Mouse (Mus musculus) megakaryocyte-erythroid progenitor cell, adult 5 weeks (primary cell): ENCODE results near the gene Dcaf6. TPM values are rescaled to one million over a fixed set of nuclear protein-coding genes. Genes with fewer than 3 reads are reported as not detected.

Experiments used
- polyA plus RNA-seq: library from polyadenylated mRNA; stranded (reverse); fragments of >175 nt; gene quantifications from 2 replicates; pipeline ENCODE4 v1.2.3, GENCODE M21; 2012

Gene Dcaf6
- polyA plus RNA-seq, result 14.2 and 14.6 TPM in 2 replicates

DNA sequence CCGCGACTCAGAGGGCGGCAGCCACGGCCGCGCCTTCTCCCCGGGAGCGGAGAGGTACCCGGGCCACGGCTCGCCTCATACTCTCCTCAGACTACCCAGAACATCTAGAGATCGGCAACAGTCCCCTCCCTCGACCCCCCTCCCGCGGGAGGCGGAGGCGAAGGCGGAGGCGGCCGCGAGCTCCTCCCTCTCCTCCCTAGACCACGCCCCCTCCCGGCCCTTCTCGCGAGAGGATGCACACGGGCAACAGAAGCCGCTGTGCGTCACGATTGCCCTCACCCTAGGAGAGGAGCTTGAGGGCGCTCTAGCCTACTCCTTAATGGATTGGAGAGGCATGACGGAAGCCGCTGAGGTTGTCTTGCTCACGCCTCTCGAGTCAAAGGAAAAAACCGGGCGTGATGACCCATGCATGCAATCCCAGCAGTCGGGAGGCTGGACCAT, at the start of gene Dcaf6, which contains the start of gene Mpc2:
TSS of gene Dcaf6 (minus strand) at position 116 of the 441 bp plus-strand sequence.
TSS of gene Mpc2 (plus strand) at position 278 of the 441 bp plus-strand sequence.

DNA sequence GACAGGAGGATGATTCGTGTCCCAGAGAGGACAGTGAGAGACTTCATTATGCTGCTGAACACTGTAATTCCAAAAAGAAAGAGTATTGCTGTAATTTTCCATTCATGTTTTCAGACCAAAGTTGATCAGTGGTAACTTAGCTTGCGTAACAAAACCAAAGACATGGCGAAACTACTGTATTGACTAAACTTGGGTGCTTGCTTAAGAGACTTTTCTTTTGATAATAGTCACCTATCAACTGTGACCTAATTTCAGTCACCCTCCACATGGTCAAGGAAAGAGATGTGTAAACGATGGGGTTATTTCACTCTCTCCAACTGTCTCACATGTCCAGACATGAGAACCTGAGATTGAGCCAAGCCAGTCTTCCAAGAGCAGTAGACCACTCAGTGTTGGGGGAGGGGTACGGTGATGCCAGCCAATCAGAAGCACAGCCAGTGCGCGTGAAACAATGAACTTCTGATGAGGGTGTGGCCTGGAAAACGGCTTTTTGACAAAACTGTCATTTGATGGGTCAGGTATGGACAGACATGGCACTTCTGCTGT, 24.5 kb upstream of the Dcaf6 start, which contains the start of gene Adcy10:
TSS of gene Adcy10 (plus strand) at position 496 of the 546 bp plus-strand sequence.

DNA sequence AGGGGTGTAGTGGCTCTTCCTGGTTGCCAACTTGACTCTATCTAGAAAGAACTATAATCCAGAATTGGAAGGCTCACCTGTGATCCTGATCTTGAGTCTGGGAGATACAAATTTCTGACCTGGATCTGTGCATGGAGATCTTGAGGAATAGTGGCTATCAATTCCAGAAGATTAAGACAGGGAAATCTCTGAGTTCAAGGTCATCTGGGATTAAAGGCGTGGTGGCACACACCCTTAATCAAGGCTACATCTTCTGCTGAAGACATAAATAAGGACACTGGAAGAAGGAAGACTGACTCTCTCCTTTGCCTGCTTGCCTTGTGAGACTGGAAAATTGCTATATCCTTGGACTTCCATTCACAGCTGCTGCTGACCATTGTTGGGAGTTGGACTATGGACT, 164.8 kb downstream of the Dcaf6 start, which contains the start of gene Gpr161:
TSS of gene Gpr161 (plus strand) at position 301 of the 400 bp plus-strand sequence.

Other genes starting within 250 kb of the Dcaf6 start
- gene Tiprl, start 223.5 kb downstream of the Dcaf6 start, polyA plus RNA-seq, result 12.5 and 15.4 TPM in 2 replicates
- 0.20 and 0.29 TPM in 2 replicates for gene Gpr161, start 164.7 kb downstream of the Dcaf6 start, polyA plus RNA-seq
- 90.0 and 96.2 TPM in 2 replicates for gene Mpc2, start 162 bp upstream of the Dcaf6 start, polyA plus RNA-seq
- gene Adcy10, start 24.7 kb upstream of the Dcaf6 start, polyA plus RNA-seq, result not detected in 2 replicates
- 0.87 and 1.3 TPM in 2 replicates for gene Mpzl1, start 174.1 kb upstream of the Dcaf6 start, polyA plus RNA-seq
- 113 and 117 TPM in 2 replicates for gene Rcsd1, start 249.3 kb upstream of the Dcaf6 start, polyA plus RNA-seq